Mouse (Mus musculus) liver, embryonic 16.5 days (tissue): ENCODE measurements at regions not wholly inside any gene's neighbourhood (a gene's known extent, or its start where the extent isn't known, plus 50 kb on each side); places are given as distances from the start of the nearest gene placed in this dataset.

ENCODE experiments used
- ATAC-seq: fragments of 200-750 bp; cut with Nextera tagmentation; 2 replicates; pipeline ENCODE4 v1.8.0; 2017; ENCODE audit warnings: low read depth, mild to moderate bottlenecking, moderate number of reproducible peaks, moderate library complexity
- H3K27ac ChIP-seq: fragments of 300-500 bp; sonication (generic); 2 replicates; pipeline ENCODE4 v1.5.1; 2014; ENCODE audit warnings: mild to moderate bottlenecking, low read length
- H3K27me3 ChIP-seq: fragments of 300-500 bp; sonication (generic); 2 replicates; pipeline ENCODE4 v1.6.1; 2014; ENCODE audit warnings: low read depth, low read length, mixed read lengths; ENCODE audit not compliant: control insufficient read depth, insufficient read depth
- H3K36me3 ChIP-seq: fragments of 300-500 bp; sonication (generic); 2 replicates; pipeline ENCODE4 v1.6.1; 2014; ENCODE audit warnings: mild to moderate bottlenecking; ENCODE audit not compliant: control insufficient read depth, insufficient read depth
- H3K4me1 ChIP-seq: fragments of 300-500 bp; sonication (generic); 2 replicates; pipeline ENCODE4 v1.6.1; 2014; ENCODE audit warnings: low read depth, low read length, mixed read lengths; ENCODE audit not compliant: control insufficient read depth
- H3K4me2 ChIP-seq: fragments of 300-500 bp; sonication (generic); 2 replicates; pipeline ENCODE4 v1.6.1; 2014; ENCODE audit warnings: low read depth, low read length, mixed read lengths
- H3K4me3 ChIP-seq: fragments of 300-500 bp; sonication (generic); 2 replicates; pipeline ENCODE4 v1.5.1; 2014; ENCODE audit warnings: low read depth, mild to moderate bottlenecking, low read length
- H3K9ac ChIP-seq: fragments of 300-500 bp; sonication (generic); 2 replicates; pipeline ENCODE4 v1.6.1; 2014; ENCODE audit warnings: low read depth, low read length
- H3K9me3 ChIP-seq: fragments of 300-500 bp; sonication (generic); replicated peaks from 2 replicates; pipeline ENCODE4 v1.6.1; 2016; ENCODE audit warnings: low read length; ENCODE audit not compliant: control insufficient read depth
- WGBS: fragments of 180-500 bp; shearing (Covaris S2); extraction: QIAGEN DNeasy Blood & Tissue Kit; methylation state at CpG from one replicate; pipeline ENCODE4 v1.1.7; 2014; ENCODE audit not compliant: insufficient replicate concordance; 5-methylcytosine and 5-hydroxymethylcytosine counted together

- H3K27ac ChIP-seq, result no peak overlapping the region
- 59% methylated on average over 7 of the region's 7 CpGs for WGBS
- H3K9me3 ChIP-seq, result no peaks in the 10 kb centered on the region
- no peak for ATAC-seq
- no peaks in the 10 kb centered on the region for H3K27me3 ChIP-seq
- H3K36me3 ChIP-seq, result no peaks in the 10 kb centered on the region
- no peak overlapping the region for H3K4me3 ChIP-seq
- H3K4me1 ChIP-seq, result no peaks in the 10 kb centered on the region
- H3K4me2 ChIP-seq, result no peak overlapping the region
- H3K9ac ChIP-seq, result no peak overlapping the region
Measured at GRCm38 (mm10) chr4:84001645-84002044, 476.3 kb downstream of the Ccdc171 start.

GRCm38 (mm10) chr4:84004055-84004778 lies 478.9 kb downstream of the Ccdc171 start:
- H3K36me3 ChIP-seq, result no peaks in the 10 kb centered on the region
- H3K27ac ChIP-seq, result no peak overlapping the region
- no peak for ATAC-seq
- H3K27me3 ChIP-seq, result no peaks in the 10 kb centered on the region
- no peak overlapping the region for H3K4me2 ChIP-seq
- H3K4me1 ChIP-seq, result no peaks in the 10 kb centered on the region
- no peak overlapping the region for H3K9ac ChIP-seq
- H3K9me3 ChIP-seq, result no peaks in the 10 kb centered on the region
- H3K4me3 ChIP-seq, result no peak overlapping the region
- WGBS, result 68% methylated on average over 7 of the region's 7 CpGs

GRCm38 (mm10) chr4:84004786-84005382 lies 479.5 kb downstream of the Ccdc171 start:
- Histone ChIP-seq H3K27me3 (no peaks in the 10 kb centered on the region), H3K4me3 (no peak overlapping the region), H3K4me2 (no peak overlapping the region), H3K36me3 (no peaks in the 10 kb centered on the region), H3K9ac (no peak overlapping the region), H3K27ac (no peak overlapping the region), H3K4me1 (no peaks in the 10 kb centered on the region), H3K9me3 (no peaks in the 10 kb centered on the region)
- 72% methylated on average over 10 of the region's 10 CpGs for WGBS
- ATAC-seq, result no peak

GRCm38 (mm10) chr4:84011941-84012340 lies 486.6 kb downstream of the Ccdc171 start:
- Histone ChIP-seq H3K27ac (no peak overlapping the region), H3K9ac (no peak overlapping the region), H3K4me3 (no peak overlapping the region), H3K36me3 (no peaks in the 10 kb centered on the region), H3K27me3 (no peaks in the 10 kb centered on the region), H3K4me1 (no peaks in the 10 kb centered on the region), H3K9me3 (no peaks in the 10 kb centered on the region), H3K4me2 (no peak overlapping the region)
- 71% methylated on average over 6 of the region's 6 CpGs for WGBS
- no peak for ATAC-seq

- Histone ChIP-seq H3K4me2 (no peak overlapping the region), H3K36me3 (no peaks in the 10 kb centered on the region), H3K4me3 (no peak overlapping the region), H3K9me3 (no peaks in the 10 kb centered on the region), H3K27me3 (no peaks in the 10 kb centered on the region), H3K27ac (no peak overlapping the region), H3K4me1 (no peaks in the 10 kb centered on the region), H3K9ac (no peak overlapping the region)
- no peak for ATAC-seq
- WGBS, result 75% methylated on average over 4 of the region's 4 CpGs
Measured at GRCm38 (mm10) chr4:84015139-84015538, 489.8 kb downstream of the Ccdc171 start.

GRCm38 (mm10) chr4:84015552-84016169 lies 490.3 kb downstream of the Ccdc171 start:
- H3K4me2 ChIP-seq, result no peak overlapping the region
- no peak overlapping the region for H3K27ac ChIP-seq
- no peaks in the 10 kb centered on the region for H3K4me1 ChIP-seq
- no peaks in the 10 kb centered on the region for H3K36me3 ChIP-seq
- no peaks in the 10 kb centered on the region for H3K9me3 ChIP-seq
- H3K9ac ChIP-seq, result no peak overlapping the region
- no peak overlapping the region for H3K4me3 ChIP-seq
- no peaks in the 10 kb centered on the region for H3K27me3 ChIP-seq
- no peak for ATAC-seq
- 66% methylated on average over 8 of the region's 8 CpGs for WGBS

GRCm38 (mm10) chr4:84018135-84018534 lies 492.8 kb downstream of the Ccdc171 start:
- no peak overlapping the region for H3K4me3 ChIP-seq
- no peak for ATAC-seq
- H3K27me3 ChIP-seq, result no peaks in the 10 kb centered on the region
- H3K4me1 ChIP-seq, result no peaks in the 10 kb centered on the region
- H3K9ac ChIP-seq, result no peak overlapping the region
- no peak overlapping the region for H3K4me2 ChIP-seq
- 70% methylated on average over 7 of the region's 7 CpGs for whole genome bisulfite sequencing
- no peak overlapping the region for H3K27ac ChIP-seq
- no peaks in the 10 kb centered on the region for H3K36me3 ChIP-seq
- H3K9me3 ChIP-seq, result no peaks in the 10 kb centered on the region

GRCm38 (mm10) chr4:84018774-84019173 lies 493.4 kb downstream of the Ccdc171 start:
- Histone ChIP-seq H3K27me3 (no peaks in the 10 kb centered on the region), H3K4me2 (no peak overlapping the region), H3K27ac (no peak overlapping the region), H3K4me3 (no peak overlapping the region), H3K4me1 (no peaks in the 10 kb centered on the region), H3K9ac (no peak overlapping the region), H3K36me3 (no peaks in the 10 kb centered on the region), H3K9me3 (no peaks in the 10 kb centered on the region)
- ATAC-seq, result no peak
- WGBS, result 65% methylated on average over 7 of the region's 7 CpGs
